Mouse (Mus musculus): ENCODE data around the gene Pa2g4.
A peak's percentile ranks its signal among the peaks of the same experiment; 100 is the strongest.
"Not testable (repeated sequence)": the region's sequence is repeated elsewhere in the genome, so short reads cannot be mapped to it uniquely, and the experiment has no call there.

Gene Pa2g4

DNA sequence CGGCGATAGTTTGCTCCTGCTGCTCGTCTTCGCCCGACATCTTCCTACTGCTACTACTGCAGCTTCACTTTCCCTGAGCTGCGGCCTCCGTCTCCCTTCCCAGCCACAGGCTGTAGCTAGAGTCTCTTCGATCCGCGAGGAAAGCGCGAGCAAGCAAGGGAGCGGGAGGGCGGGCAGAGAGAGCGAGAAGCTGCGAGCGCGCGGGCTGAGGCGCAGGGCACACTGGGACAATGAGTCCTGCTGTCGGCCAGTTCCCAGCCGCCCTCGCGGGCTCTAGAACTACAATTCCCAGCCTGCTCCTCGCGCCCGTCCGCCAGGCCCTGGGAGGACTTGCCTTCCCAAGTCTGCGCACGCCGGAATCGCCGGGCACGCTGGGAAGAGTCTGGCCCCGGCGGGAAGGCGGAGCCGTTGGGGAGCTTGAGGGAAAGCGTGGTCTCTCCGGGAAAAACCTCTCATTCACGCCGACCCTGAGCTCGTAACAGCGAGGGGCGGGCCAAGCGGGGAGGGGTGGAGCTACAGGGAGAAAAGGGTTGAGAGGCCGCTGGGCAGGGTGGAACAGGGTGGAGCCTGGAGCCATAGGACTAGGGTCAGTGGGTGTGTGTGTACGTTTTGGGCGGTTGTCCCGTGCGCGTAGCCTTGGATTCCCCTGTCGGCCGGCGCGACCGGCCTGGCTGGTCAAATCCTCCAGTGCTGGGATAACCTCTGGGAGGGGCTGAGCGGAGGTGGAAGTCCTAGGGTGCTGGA lies at the start of gene Pa2g4:
Gene Pa2g4 (minus strand): TSS at position 200 of the 744 bp plus-strand sequence.
- Histone ChIP-seq H3K36me3 (ENCODE audit: control insufficient read depth, insufficient read depth, low read length, poor library complexity, severe bottlenecking) (peaks cover 6% of the 10 kb centered on the region), H3K27me3 (ENCODE audit: control insufficient read depth, insufficient read depth, low read length, poor library complexity, severe bottlenecking) (no peaks in the 10 kb centered on the region)
- DNase-seq (ENCODE audit: low read depth, low spot score): peak; percentile 92

DNA sequence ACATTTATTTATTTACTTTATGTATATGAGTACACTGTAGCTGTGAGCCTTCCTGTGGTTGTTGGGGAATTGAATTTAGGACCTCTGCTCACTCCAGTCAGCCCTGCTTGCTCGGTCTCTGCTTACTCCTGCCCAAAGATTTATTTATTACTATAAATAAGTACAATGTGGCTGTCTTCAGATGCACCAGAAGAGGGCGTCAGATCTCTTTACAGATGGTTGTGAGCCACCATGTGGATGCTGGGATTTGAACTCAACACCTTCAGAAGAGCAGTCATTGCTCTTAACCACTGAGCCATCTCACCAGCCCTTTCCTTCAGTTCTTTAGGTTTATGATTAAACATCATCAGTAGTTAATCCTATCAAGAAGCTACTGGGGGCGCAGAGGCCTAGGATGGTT lies 49.1 kb upstream of the Pa2g4 start:
- H3K36me3 ChIP-seq (ENCODE audit: control insufficient read depth, insufficient read depth, low read length, poor library complexity, severe bottlenecking): no peaks in the 10 kb centered on the region
- no peaks in the 10 kb centered on the region for H3K27me3 ChIP-seq (ENCODE audit: control insufficient read depth, insufficient read depth, low read length, poor library complexity, severe bottlenecking)
- DNase-seq (ENCODE audit: low read depth, low spot score): no peak

DNA sequence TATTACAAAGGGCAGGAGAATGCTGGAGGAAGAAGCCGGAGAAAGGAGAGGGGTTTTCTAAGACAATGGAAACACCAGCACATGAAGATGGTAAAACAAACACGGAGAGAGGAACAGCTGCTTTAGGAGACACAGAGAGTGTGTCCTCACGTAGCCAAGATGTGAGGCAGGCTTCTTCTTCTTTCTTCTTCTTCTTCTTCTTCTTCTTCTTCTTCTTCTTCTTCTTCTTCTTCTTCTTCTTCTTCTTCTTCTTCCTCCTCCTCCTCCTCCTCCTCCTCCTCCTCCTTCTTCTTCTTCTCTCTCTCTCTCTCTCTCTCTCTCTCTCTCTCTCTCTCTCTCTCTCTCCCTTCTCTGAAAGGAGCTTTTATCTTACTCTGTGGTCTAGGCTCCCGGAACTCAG lies 48.0 kb upstream of the Pa2g4 start:
- not testable (repeated sequence) for H3K36me3 ChIP-seq (ENCODE audit: control insufficient read depth, insufficient read depth, low read length, poor library complexity, severe bottlenecking); H3K27me3 ChIP-seq (ENCODE audit: control insufficient read depth, insufficient read depth, low read length, poor library complexity, severe bottlenecking); DNase-seq (ENCODE audit: low read depth, low spot score)

DNA sequence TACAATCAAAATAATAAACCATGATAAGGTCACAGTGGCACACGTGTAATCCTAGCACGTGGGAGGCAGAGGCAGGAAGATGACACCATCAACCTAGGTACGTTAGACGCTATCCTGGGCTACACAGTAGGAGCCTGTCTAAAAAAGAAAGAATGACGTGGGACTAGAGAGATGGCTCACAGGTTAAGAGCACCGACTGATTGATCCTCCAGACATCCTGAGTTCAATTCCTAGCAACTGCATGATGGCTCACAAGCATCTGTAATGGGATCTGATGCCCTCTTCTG lies 47.3 kb upstream of the Pa2g4 start:
- H3K27me3 ChIP-seq (ENCODE audit: control insufficient read depth, insufficient read depth, low read length, poor library complexity, severe bottlenecking): no peaks in the 10 kb centered on the region
- DNase-seq (ENCODE audit: low read depth, low spot score): no peak
- H3K36me3 ChIP-seq (ENCODE audit: control insufficient read depth, insufficient read depth, low read length, poor library complexity, severe bottlenecking): no peaks in the 10 kb centered on the region

DNA sequence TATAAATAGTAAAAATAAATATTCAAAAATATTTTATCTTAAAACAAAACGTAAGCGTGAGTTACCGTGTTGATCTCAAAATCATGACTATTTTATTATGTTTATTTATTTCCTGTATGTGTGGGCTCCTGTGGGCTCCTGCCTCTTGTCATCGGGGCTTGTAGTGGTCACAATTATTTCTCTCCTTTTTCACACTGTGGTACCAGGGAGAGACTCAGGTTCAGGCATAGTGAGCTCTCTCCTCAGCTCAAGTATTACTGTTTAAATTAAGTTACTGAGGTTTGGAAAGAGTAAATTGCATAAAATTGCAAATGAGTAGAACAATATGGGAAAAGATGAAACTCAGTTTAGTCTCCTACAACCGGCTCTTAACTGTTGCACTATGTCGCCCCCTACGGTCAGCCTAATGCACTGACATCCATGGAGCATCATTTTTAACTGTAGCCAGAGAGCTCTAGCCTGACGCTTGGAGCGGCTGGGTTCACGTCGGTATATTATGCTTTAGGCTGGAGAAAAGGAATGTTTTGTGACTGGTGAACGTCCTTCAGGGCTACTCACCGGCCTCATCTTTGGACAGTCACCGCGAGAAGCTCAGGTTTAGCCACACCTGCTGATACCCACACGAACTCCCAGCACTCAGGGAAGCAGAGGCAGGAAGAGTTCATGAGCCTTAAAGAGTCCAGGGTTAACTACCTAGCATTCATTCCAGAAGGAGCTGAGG lies 46.8 kb upstream of the Pa2g4 start:
- Histone ChIP-seq H3K27me3 (ENCODE audit: control insufficient read depth, insufficient read depth, low read length, poor library complexity, severe bottlenecking) (no peaks in the 10 kb centered on the region), H3K36me3 (ENCODE audit: control insufficient read depth, insufficient read depth, low read length, poor library complexity, severe bottlenecking) (no peaks in the 10 kb centered on the region)
- DNase-seq (ENCODE audit: low read depth, low spot score): peak; percentile 90

DNA sequence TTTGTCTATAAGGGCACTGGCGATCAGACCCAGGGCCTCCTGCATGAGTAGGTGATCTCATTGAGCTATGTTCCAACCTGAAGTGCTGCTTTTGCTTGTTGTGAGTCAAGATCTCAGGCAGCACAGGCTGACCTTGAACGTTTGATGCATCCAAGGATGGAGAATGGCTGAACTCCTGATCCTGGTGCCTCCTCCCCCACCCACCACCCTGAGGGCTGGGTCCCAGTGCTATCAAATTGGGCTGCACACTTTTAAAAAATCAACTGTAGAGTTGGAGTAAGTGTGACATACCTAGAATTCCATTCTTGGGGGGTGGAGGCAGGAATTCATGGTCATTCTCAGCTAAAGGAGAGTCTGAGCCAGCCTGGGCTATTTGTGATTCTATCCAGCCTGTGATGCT lies 40.7 kb upstream of the Pa2g4 start:
- DNase-seq (ENCODE audit: low read depth, low spot score): no peak
- H3K36me3 ChIP-seq (ENCODE audit: control insufficient read depth, insufficient read depth, low read length, poor library complexity, severe bottlenecking): no peaks in the 10 kb centered on the region
- no peaks in the 10 kb centered on the region for H3K27me3 ChIP-seq (ENCODE audit: control insufficient read depth, insufficient read depth, low read length, poor library complexity, severe bottlenecking)

DNA sequence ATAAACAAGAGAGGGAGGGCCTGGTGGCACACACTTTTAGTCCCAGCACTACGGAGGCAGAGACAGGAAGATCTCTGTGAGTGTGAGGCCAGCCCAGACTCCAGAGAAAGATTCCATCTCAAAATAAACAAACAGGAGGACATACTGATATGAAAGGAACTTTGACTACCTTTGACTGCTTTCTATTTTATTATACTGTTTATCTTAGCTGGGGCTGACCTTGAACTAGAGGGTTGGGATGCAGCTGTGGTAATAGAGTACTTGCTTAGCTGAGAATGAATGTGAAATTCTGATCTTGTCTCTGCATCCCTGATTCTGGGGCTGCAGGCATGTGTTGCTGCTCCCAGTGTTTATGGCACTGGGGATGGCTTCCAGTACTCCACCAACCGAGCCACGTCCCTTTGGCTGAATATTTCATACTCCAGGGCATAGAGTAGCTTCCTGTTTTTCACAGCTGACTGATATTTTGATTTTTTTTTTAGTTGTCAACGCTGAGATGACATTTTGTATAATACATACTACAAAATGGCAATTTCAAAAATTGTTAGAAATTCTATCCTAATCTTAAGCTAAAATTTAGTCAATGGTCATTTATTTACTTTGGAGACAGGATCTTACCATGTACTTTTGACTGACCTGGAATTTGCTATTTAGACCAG lies 36.8 kb upstream of the Pa2g4 start:
- no peaks in the 10 kb centered on the region for H3K36me3 ChIP-seq (ENCODE audit: control insufficient read depth, insufficient read depth, low read length, poor library complexity, severe bottlenecking)
- DNase-seq (ENCODE audit: low read depth, low spot score): peak; percentile 33

DNA sequence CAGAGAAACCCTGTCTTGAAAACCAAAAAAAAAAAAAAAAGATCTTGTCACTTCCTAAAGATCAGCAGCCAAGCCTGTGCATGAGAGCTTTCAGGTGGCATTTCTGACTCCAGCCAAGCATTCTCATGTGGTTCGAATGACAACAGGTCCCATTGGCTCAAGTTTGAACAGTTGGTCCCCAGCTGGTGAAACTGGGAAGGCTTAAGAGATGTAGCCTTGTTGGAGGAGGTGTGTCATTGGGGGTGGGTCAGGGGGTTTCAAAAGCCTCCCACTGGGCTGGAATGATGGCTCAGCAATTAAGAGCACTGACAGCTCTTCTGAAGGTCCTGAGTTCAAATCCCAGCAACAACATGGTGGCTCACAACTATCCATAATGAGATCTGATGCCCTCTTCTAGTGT lies 35.7 kb upstream of the Pa2g4 start:
- H3K36me3 ChIP-seq (ENCODE audit: control insufficient read depth, insufficient read depth, low read length, poor library complexity, severe bottlenecking): no peaks in the 10 kb centered on the region

More for the DNA sequence above, 36.8 kb upstream of the Pa2g4 start:
- no peaks in the 10 kb centered on the region for H3K27me3 ChIP-seq (ENCODE audit: control insufficient read depth, insufficient read depth, low read length, poor library complexity, severe bottlenecking)

DNA sequence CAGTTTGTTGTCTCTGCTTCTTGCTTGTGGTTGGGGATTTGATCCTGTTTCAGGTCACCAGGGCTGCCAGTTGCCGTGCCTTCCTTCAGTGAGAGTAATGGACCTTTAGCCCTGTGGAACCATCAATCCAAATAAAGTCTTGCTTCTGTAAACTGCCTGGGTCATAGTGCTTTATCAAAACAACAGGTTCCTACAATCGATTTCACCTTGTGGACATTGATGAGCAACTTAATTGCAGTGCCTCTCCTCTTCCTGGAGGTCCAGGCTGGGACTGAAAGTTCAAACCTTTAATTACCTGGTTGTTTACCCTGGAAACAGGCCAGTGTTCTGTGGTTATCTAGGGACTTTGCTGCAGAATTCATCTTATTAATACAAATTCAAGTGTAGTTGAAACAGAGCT lies 32.7 kb upstream of the Pa2g4 start:
- no peaks in the 10 kb centered on the region for H3K36me3 ChIP-seq (ENCODE audit: control insufficient read depth, insufficient read depth, low read length, poor library complexity, severe bottlenecking)
- no peaks in the 10 kb centered on the region for H3K27me3 ChIP-seq (ENCODE audit: control insufficient read depth, insufficient read depth, low read length, poor library complexity, severe bottlenecking)
- no peak for DNase-seq (ENCODE audit: low read depth, low spot score)

More for the DNA sequence above, 35.7 kb upstream of the Pa2g4 start:
- no peak for DNase-seq (ENCODE audit: low read depth, low spot score)
- H3K27me3 ChIP-seq (ENCODE audit: control insufficient read depth, insufficient read depth, low read length, poor library complexity, severe bottlenecking): no peaks in the 10 kb centered on the region

DNA sequence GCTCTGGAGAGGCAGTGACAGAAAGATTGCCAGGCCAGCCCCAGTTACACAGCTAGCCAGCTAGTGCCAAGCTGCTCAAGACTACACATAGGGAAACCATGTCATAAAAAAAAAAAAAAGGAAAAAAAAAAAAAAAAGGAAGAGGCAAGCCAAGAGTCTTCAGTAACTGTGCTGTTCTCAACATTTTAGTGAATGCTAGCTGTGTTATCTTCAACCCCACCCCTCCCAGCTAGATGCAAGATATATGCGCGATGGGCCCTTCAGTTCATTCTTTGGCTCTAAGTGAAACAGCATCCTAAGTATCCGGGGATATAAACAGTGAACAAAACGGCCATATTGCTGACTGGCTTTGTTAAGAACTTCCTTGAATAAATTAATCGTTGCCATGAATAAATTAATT lies 27.0 kb upstream of the Pa2g4 start:
- no peak for DNase-seq (ENCODE audit: low read depth, low spot score)
- Histone ChIP-seq H3K36me3 (ENCODE audit: control insufficient read depth, insufficient read depth, low read length, poor library complexity, severe bottlenecking) (no peaks in the 10 kb centered on the region), H3K27me3 (ENCODE audit: control insufficient read depth, insufficient read depth, low read length, poor library complexity, severe bottlenecking) (no peaks in the 10 kb centered on the region; the same call in none of the 2 replicates)

DNA sequence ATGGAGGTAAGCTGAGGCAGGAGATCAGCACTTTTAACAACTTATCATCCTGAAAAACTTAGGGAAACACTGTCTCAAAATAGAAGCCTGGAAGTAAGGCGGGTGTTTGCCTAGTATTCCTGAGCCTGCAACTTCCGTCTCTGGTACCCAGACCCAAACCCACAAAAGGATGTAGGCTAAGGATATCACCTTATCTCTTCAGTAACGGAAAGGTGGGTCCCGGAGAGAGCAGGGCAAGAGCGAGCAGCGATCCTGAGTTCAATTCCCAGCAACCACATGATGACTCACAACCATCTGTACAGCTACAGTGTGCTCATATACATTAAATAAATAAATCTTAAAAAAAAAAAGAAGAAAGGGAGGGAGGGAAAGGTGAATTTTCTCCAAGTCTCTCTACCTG lies 25.6 kb upstream of the Pa2g4 start:
- Histone ChIP-seq H3K27me3 (ENCODE audit: control insufficient read depth, insufficient read depth, low read length, poor library complexity, severe bottlenecking) (peaks cover 1% of the 10 kb centered on the region), H3K36me3 (ENCODE audit: control insufficient read depth, insufficient read depth, low read length, poor library complexity, severe bottlenecking) (no peaks in the 10 kb centered on the region)
- DNase-seq (ENCODE audit: low read depth, low spot score): no peak

DNA sequence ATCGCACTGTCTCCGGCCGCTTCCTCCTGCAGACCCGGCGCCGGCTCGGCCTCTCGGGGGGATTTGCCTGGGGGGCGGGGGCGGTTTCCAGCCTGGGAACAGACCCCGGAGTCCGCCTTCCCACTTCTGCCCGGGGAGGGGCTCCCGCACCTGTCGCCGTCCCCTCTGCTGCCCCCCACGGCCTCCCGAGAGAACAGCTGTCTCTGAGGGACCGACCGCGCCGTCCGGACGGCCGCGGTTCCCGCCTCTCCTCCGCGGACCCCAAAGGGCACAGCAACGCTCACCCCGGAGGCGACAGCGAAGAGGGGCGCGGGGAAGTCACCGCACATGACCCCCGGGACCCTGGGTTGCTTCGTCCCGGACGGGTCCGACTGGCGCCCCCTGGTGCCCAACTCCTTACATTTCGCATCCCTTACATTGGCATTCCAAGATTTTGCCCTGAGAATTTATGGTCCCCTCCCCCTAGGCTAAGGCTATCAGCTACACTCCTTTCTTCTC lies 24.5 kb upstream of the Pa2g4 start:
- DNase-seq (ENCODE audit: low read depth, low spot score): peak; percentile 58
- H3K27me3 ChIP-seq (ENCODE audit: control insufficient read depth, insufficient read depth, low read length, poor library complexity, severe bottlenecking): peaks cover 1% of the 10 kb centered on the region
- H3K36me3 ChIP-seq (ENCODE audit: control insufficient read depth, insufficient read depth, low read length, poor library complexity, severe bottlenecking): no peaks in the 10 kb centered on the region

DNA sequence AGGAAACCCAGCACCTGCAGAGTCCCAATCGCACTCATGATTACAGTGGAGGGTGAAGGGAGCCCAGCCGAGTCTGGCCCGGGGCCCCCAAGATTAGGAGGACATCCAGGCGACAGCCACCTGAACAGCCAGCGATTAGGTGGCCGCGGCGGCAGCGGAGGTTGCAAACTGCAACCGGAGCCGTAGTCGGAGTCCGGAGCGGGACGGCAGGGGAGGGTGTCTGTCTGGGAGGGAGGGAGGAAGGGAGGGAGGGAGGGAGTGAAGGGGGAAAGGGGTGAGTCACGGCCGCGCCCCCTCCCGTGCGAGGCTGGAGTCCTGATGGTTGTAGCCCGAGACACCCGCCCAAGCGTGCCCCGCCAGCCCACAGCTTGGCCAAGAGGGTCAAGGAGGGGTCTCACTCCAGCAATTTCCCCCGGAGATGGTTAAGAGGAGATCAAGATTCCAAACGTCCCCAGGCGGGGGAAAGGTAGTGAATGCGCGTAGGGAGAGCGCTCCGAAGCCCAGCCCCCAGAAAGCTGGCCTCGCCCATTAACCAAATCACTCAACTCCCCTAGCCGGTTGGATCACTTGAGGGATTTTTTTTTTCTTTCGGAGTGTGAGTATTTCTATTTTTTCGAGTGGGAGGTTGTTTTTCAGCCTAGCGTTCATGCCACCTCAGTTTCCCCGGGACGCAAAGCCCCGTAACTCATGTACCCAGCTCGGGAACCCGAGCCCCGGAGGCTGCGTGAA lies 23.8 kb upstream of the Pa2g4 start, which contains the start of gene Erbb3:
Gene Erbb3 (minus strand): TSS at position 189 of the 729 bp plus-strand sequence.
- Histone ChIP-seq H3K27me3 (ENCODE audit: control insufficient read depth, insufficient read depth, low read length, poor library complexity, severe bottlenecking) (peaks cover 1% of the 10 kb centered on the region), H3K36me3 (ENCODE audit: control insufficient read depth, insufficient read depth, low read length, poor library complexity, severe bottlenecking) (no peaks in the 10 kb centered on the region)
- DNase-seq (ENCODE audit: low read depth, low spot score): peak; percentile 52

DNA sequence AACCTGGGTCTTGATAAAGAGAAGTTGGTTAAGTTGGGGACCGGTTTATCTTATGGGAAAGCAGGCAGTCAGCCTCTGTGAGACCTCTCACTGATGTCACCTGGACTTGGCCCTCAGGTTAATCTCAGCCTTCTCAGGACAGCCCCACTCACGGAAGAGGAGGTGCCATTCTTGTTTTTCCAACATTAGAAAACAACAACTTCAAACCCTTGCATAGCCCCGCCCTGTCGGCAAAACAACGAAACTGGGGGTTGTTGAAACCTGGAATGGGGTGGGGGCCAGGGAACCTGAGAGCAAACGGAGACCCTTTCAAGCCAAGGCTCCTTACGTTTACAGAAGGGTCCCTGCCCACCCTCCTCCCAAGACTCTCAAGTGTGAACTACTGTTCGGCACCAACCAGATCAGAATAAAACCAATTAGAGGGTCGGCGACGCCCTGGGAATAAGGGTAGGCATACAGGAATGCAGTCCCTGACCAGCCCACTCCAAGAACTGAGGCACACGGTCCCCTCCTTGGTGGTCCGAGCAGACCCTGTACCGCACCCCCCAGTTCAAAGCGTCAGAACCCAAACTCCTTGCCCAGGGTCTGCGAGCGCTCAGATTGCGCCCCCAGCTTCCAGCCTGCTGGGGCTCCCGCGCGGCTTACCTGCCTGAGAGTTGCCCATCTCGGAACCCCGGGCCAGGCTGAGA lies 23.1 kb upstream of the Pa2g4 start:
- Histone ChIP-seq H3K36me3 (ENCODE audit: control insufficient read depth, insufficient read depth, low read length, poor library complexity, severe bottlenecking) (no peaks in the 10 kb centered on the region), H3K27me3 (ENCODE audit: control insufficient read depth, insufficient read depth, low read length, poor library complexity, severe bottlenecking) (peaks cover 1% of the 10 kb centered on the region)
- no peak for DNase-seq (ENCODE audit: low read depth, low spot score)

All from splenic B cell, adult 2 months (primary cell).